Mouse (Mus musculus): ENCODE measurements around the gene Clca2. TPM values are rescaled to one million over a fixed set of nuclear protein-coding genes. Genes with fewer than 3 reads are reported as not detected.
A peak's percentile ranks its signal among the peaks of the same experiment; 100 is the strongest.

Gene Clca2
- total and polyA plus RNA-seq, 2 experiments from 2014 or later, result not detected

DNA sequence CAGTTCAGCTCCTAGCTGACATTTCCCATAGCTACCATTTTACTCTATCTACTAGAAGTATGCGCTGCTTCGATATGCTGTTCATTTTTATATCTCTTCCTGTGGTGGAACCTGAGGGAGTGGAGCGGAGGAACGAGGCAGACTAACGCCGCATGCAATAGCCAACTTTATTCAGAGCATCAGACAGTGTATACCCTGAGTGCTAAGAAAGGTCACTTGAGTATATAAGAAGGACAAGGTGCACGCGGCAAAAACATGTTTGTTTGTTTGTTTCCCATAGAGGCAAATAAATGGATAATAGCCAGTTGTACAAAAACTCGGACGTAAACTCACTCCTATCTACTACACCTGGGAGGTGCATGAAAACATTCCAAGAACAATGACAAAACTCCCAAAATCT is 18.4 kb upstream of the Clca2 start:
- H3K4me2 ChIP-seq (ENCODE audit: low read depth, low read length), result peak overlapping the region; percentile 80
- no peak for DNase-seq (ENCODE audit: low spot score)
- no peak for TF ChIP-seq CTCF (IDR thresholded peaks at IDR 0.05; ENCODE audit: low read depth)

DNA sequence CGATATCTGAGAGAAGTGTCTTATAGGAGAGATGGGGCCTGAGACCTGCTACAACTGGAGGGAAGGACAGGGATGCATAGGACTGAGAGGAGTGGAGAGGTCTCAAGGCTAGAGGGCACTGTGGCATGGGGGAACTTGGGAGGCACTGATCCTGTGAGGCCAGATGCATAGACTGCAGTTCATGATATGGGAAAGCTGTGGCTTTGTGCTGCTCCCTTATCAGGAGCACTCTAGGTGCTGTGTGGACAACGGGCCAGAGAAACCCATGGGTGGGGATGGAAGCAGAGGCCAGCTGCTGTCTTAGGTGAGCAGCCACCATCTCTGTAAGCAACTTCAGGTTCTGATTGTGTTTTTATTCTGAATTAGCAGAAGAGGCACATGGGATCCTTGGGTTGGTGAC is 15.9 kb upstream of the Clca2 start:
- ATAC-seq (no peak), DNase-seq (ENCODE audit: low spot score) (no peak)
- 98% methylated on average over 2 of the region's 2 CpGs for WGBS
- Histone ChIP-seq H3K4me2 (ENCODE audit: low read depth, low read length) (no peak overlapping the region), H3K4me1 (ENCODE audit: insufficient read depth, low read length) (0 out of 2 replicates have a peak, but pooled peaks cover 7% of the 10 kb centered on the region), H3K36me3 (ENCODE audit: insufficient read depth, low read length) (no peaks in the 10 kb centered on the region), H3K27me3 (ENCODE audit: insufficient read depth, low read length) (no peaks in the 10 kb centered on the region), H3K9ac (replicated peaks; ENCODE audit: low read length) (no peak overlapping the region), H3K27ac (no peak overlapping the region), H3K4me3 (ENCODE audit: low read length) (no peak overlapping the region), H3K9me3 (ENCODE audit: low read length) (no peaks in the 10 kb centered on the region)
- TF ChIP-seq CTCF (IDR thresholded peaks at IDR 0.05; ENCODE audit: low read depth), result no peak

More for the DNA sequence above, 18.4 kb upstream of the Clca2 start:
- H3K27me3 ChIP-seq (ENCODE audit: insufficient read depth, low read length), result no peaks in the 10 kb centered on the region
- ATAC-seq, result no peak
- peak overlapping the region; percentile 99 for H3K27ac ChIP-seq
- H3K9ac ChIP-seq (replicated peaks; ENCODE audit: low read length), result peak overlapping the region; percentile 82
- peak overlapping the region; percentile 70 for H3K4me3 ChIP-seq (ENCODE audit: low read length)
- no peaks in the 10 kb centered on the region for H3K36me3 ChIP-seq (ENCODE audit: insufficient read depth, low read length)
- H3K9me3 ChIP-seq (ENCODE audit: low read length), result no peaks in the 10 kb centered on the region
- 0 out of 2 replicates have a peak, but pooled peaks cover 7% of the 10 kb centered on the region for H3K4me1 ChIP-seq (ENCODE audit: insufficient read depth, low read length)
- WGBS, result 79% methylated on average over 10 of the region's 10 CpGs

DNA sequence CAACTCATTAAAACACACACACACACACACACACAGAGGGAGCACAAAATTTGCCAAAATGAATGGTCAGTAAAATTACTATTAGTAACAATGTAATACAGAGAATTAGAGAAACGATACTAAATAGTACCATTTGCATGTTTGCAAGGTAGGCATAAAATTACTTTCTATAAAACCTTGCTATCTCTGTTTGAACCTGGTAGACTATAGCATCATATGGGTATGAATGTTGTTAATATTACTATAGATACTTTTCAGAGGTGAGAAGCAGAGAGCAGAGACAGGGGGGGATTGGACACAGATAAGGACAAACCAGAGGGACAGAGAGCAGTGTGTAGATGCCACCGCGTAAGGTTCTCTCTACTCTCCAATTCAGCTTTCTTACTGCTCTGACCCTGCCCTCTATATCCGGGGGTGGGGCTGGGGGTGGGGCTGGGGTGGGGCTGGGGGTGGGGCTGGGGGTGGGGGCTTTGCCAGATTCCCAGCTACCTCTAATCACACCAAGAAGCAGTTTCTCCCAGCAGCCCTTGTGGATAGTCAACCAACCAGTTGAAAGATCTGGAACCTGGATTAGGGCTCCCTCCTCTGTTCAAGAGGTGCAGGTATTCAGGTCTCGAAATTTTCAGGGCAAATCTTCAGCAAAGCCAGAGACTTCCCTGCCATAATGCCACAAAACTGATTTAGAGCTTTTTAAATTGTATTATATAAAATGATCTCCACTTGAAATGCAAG is 6.7 kb upstream of the Clca2 start:
- H3K9me3 ChIP-seq (ENCODE audit: low read length), result no peaks in the 10 kb centered on the region
- H3K27ac ChIP-seq, result no peak overlapping the region
- no peak overlapping the region for H3K4me3 ChIP-seq (ENCODE audit: low read length)
- H3K4me1 ChIP-seq (ENCODE audit: insufficient read depth, low read length), result no peaks in the 10 kb centered on the region
- WGBS, result 76% methylated on average over 5 of the region's 5 CpGs
- ATAC-seq (no peak), DNase-seq (ENCODE audit: low spot score) (peak; percentile 22)
- no peak overlapping the region for H3K9ac ChIP-seq (replicated peaks; ENCODE audit: low read length)
- H3K27me3 ChIP-seq (ENCODE audit: insufficient read depth, low read length), result no peaks in the 10 kb centered on the region
- no peak overlapping the region for H3K4me2 ChIP-seq (ENCODE audit: low read depth, low read length)
- H3K36me3 ChIP-seq (ENCODE audit: insufficient read depth, low read length), result no peaks in the 10 kb centered on the region
- TF ChIP-seq CTCF (IDR thresholded peaks at IDR 0.05; ENCODE audit: low read depth), result peak; percentile 44

DNA sequence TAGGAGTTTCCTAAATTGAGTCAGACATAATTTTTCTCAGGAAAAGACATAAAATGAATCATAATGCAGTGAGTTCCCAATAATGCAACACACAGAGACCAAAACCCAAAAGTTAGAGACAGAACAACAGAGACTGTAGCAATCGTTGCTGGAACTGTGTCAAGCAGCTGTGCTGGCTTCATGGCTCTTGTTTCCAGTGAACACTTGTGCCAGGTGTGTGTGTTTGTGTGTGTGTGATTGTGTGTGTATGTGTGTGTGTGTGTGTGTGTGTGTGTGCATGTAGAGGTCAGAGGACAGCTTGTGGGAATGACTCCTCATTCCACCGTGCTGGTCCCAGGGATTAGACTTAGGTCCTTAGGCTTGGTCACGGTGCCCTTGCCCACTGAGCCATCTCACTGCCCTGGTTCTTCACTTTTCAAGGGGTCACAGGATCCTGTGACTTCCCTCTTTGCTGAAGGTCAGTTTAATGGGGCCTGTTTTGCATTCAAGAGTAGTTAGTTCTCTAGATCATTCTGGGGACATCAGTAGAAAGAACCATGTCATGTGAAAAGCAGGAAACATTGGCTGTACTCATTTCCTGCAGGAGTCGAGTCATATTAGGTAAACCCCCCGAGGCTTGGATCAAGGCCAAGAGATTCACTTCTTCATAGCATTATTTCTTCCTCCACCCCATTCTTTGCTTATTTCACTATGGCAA is 6.0 kb upstream of the Clca2 start:
- Histone ChIP-seq H3K4me2 (ENCODE audit: low read depth, low read length) (no peak overlapping the region), H3K36me3 (ENCODE audit: insufficient read depth, low read length) (no peaks in the 10 kb centered on the region), H3K9me3 (ENCODE audit: low read length) (no peaks in the 10 kb centered on the region), H3K9ac (replicated peaks; ENCODE audit: low read length) (no peak overlapping the region), H3K27me3 (ENCODE audit: insufficient read depth, low read length) (no peaks in the 10 kb centered on the region), H3K27ac (no peak overlapping the region), H3K4me3 (ENCODE audit: low read length) (no peak overlapping the region), H3K4me1 (ENCODE audit: insufficient read depth, low read length) (no peaks in the 10 kb centered on the region)
- TF ChIP-seq CTCF (IDR thresholded peaks at IDR 0.05; ENCODE audit: low read depth), result no peak
- ATAC-seq (no peak), DNase-seq (ENCODE audit: low spot score) (no peak)
- WGBS, result 78% methylated on average over 5 of the region's 5 CpGs

DNA sequence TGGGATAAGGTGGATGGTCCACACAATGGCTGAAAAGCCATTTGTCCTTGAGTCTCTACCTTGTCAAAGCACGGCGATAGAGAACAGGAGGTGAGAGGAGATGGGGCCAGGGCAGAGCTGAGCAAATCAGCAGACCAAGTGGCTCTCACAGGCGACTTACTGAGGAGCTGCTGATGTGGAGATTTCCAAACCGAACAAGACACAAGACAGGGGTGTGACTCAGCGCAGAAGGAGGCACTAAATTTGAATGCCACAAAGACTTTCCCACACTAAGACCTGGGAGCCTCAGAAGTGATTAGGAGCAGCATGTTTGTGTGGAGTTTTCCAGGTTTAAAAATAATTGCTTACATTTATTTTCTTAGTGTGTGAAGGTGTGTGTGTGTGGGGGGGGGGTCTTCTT is 4.5 kb upstream of the Clca2 start:
- Histone ChIP-seq H3K9ac (replicated peaks; ENCODE audit: low read length) (no peak overlapping the region), H3K27ac (no peak overlapping the region), H3K4me1 (ENCODE audit: insufficient read depth, low read length) (no peaks in the 10 kb centered on the region), H3K36me3 (ENCODE audit: insufficient read depth, low read length) (no peaks in the 10 kb centered on the region), H3K4me2 (ENCODE audit: low read depth, low read length) (no peak overlapping the region), H3K27me3 (ENCODE audit: insufficient read depth, low read length) (no peaks in the 10 kb centered on the region), H3K9me3 (ENCODE audit: low read length) (no peaks in the 10 kb centered on the region), H3K4me3 (ENCODE audit: low read length) (no peak overlapping the region)
- WGBS, result 73% methylated on average over 5 of the region's 5 CpGs
- DNase-seq (ENCODE audit: low spot score) (no peak), ATAC-seq (no peak)
- no peak for TF ChIP-seq CTCF (IDR thresholded peaks at IDR 0.05; ENCODE audit: low read depth)

DNA sequence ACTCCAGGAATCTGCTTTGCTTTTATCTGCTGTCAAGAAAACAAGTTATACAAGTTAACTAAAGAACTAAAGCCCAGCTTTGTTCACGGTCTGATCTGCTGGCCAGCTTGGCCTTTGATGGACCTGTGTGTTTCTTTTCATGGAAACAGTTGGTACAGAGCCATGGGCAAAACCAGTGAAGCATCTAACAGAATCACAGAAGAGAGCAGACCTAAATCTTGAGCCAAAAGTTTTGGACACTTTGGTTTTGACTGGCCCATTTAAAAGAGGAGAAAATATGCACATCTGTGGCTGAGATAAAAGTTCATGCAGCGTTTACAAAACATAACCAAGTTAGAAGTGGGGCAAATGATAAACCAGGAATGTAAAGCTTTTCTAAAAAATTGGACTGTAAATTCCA is 4.1 kb upstream of the Clca2 start:
- 66% methylated on average over 2 of the region's 2 CpGs for WGBS

More for the DNA sequence above, 4.1 kb upstream of the Clca2 start:
- H3K4me1 ChIP-seq (ENCODE audit: insufficient read depth, low read length), result no peaks in the 10 kb centered on the region
- no peak overlapping the region for H3K27ac ChIP-seq
- H3K4me3 ChIP-seq (ENCODE audit: low read length), result no peak overlapping the region
- TF ChIP-seq CTCF (IDR thresholded peaks at IDR 0.05; ENCODE audit: low read depth), result no peak
- DNase-seq (ENCODE audit: low spot score) (no peak), ATAC-seq (no peak)
- no peaks in the 10 kb centered on the region for H3K36me3 ChIP-seq (ENCODE audit: insufficient read depth, low read length)
- H3K9me3 ChIP-seq (ENCODE audit: low read length), result no peaks in the 10 kb centered on the region
- no peaks in the 10 kb centered on the region for H3K27me3 ChIP-seq (ENCODE audit: insufficient read depth, low read length)
- H3K4me2 ChIP-seq (ENCODE audit: low read depth, low read length), result no peak overlapping the region
- no peak overlapping the region for H3K9ac ChIP-seq (replicated peaks; ENCODE audit: low read length)

All from hindbrain, postnatal 0 days (tissue).